Mouse (Mus musculus) neural tube, embryonic 14.5 days (tissue): ENCODE results near the gene Ddo. TPM values are rescaled to one million over a fixed set of nuclear protein-coding genes. Genes with fewer than 3 reads are reported as not detected.

ENCODE experiments used
- ATAC-seq: fragments of 200-750 bp; cut with Nextera tagmentation; 2 replicates; pipeline ENCODE4 v1.8.0; 2017; ENCODE audit warnings: low read depth, mild to moderate bottlenecking, moderate TSS enrichment, moderate library complexity
- H3K27ac ChIP-seq: fragments of 300-500 bp; sonication (generic); 2 replicates; pipeline ENCODE4 v1.5.1; 2014; ENCODE audit warnings: low read depth, mild to moderate bottlenecking, control low read depth, low read length, moderate library complexity, mixed read lengths
- H3K27me3 ChIP-seq: fragments of 300-500 bp; sonication (generic); 2 replicates; pipeline ENCODE4 v1.6.1; 2014; ENCODE audit warnings: low read length; ENCODE audit not compliant: control insufficient read depth, insufficient read depth
- H3K36me3 ChIP-seq: fragments of 300-500 bp; sonication (generic); 2 replicates; pipeline ENCODE4 v1.6.1; 2014; ENCODE audit warnings: low read length, mixed read lengths; ENCODE audit not compliant: control insufficient read depth, insufficient read depth
- H3K4me1 ChIP-seq: fragments of 300-500 bp; sonication (generic); 2 replicates; pipeline ENCODE4 v1.6.1; 2014; ENCODE audit warnings: low read length; ENCODE audit not compliant: control insufficient read depth, insufficient read depth
- H3K4me2 ChIP-seq: fragments of 300-500 bp; sonication (generic); 2 replicates; pipeline ENCODE4 v1.6.1; 2014; ENCODE audit warnings: mild to moderate bottlenecking, low read depth, low read length, control low read depth
- H3K4me3 ChIP-seq: fragments of 300-500 bp; sonication (generic); 2 replicates; pipeline ENCODE4 v1.5.1; 2014; ENCODE audit warnings: low read depth, low read length, control low read depth, mixed read lengths
- H3K9ac ChIP-seq: fragments of 300-500 bp; sonication (generic); replicated peaks from 2 replicates; pipeline ENCODE4 v1.6.1; 2014; ENCODE audit warnings: low read depth, mild to moderate bottlenecking, control low read depth, low read length, mixed read lengths
- H3K9me3 ChIP-seq: fragments of 300-500 bp; sonication (generic); 2 replicates; pipeline ENCODE4 v1.6.1; 2016; ENCODE audit warnings: low read length; ENCODE audit not compliant: control insufficient read depth
- WGBS: fragments of 180-500 bp; shearing (Covaris S2); extraction: QIAGEN DNeasy Blood & Tissue Kit; methylation state at CpG from one replicate; pipeline ENCODE4 v1.1.7; 2014; 5-methylcytosine and 5-hydroxymethylcytosine counted together
- polyA plus RNA-seq: library from polyadenylated mRNA; unstranded; fragments of >200 nt; fragmentation: Nextera tagmentation; extraction: Ambion mirVana; gene quantifications from 2 replicates; pipeline ENCODE4 v1.2.1, GENCODE M21; 2014

Gene Ddo
- polyA plus RNA-seq, 1 experiment from 2014 or later = 1.0 TPM

GRCm38 (mm10) chr10:40630961-40631360 lies 1.1 kb downstream of the Ddo start:
- Histone ChIP-seq H3K27me3 (no peaks in the 10 kb centered on the region), H3K27ac (no peak overlapping the region), H3K4me1 (no peaks in the 10 kb centered on the region), H3K9me3 (no peaks in the 10 kb centered on the region), H3K36me3 (no peaks in the 10 kb centered on the region), H3K4me2 (no peak overlapping the region), H3K9ac (no peak overlapping the region), H3K4me3 (no peak overlapping the region)
- WGBS = 85% methylated on average over 9 of the region's 9 CpGs
- no peak for ATAC-seq

GRCm38 (mm10) chr10:40632087-40632486 lies 2.3 kb downstream of the Ddo start:
- Histone ChIP-seq H3K36me3 (no peaks in the 10 kb centered on the region), H3K9me3 (no peaks in the 10 kb centered on the region), H3K9ac (no peak overlapping the region), H3K27me3 (no peaks in the 10 kb centered on the region), H3K4me3 (no peak overlapping the region), H3K27ac (no peak overlapping the region), H3K4me1 (no peaks in the 10 kb centered on the region), H3K4me2 (no peak overlapping the region)
- 83% methylated on average over 3 of the region's 3 CpGs for WGBS
- no peak for ATAC-seq

- WGBS = 34% methylated on average over 10 of the region's 10 CpGs
- ATAC-seq = no peak
Observed at GRCm38 (mm10) chr10:40637331-40637730, 7.5 kb downstream of the Ddo start.

GRCm38 (mm10) chr10:40638276-40638675 lies 8.5 kb downstream of the Ddo start:
- Histone ChIP-seq H3K9me3 (no peaks in the 10 kb centered on the region), H3K27ac (no peak overlapping the region), H3K4me3 (no peak overlapping the region), H3K36me3 (no peaks in the 10 kb centered on the region), H3K4me1 (no peaks in the 10 kb centered on the region; the same call in 1 of the 2 replicates), H3K27me3 (no peaks in the 10 kb centered on the region), H3K9ac (no peak overlapping the region), H3K4me2 (no peak overlapping the region)
- WGBS = 38% methylated on average over 7 of the region's 7 CpGs
- ATAC-seq = peak; percentile 34; the same call in 1 of the 2 replicates

More at GRCm38 (mm10) chr10:40637331-40637730, 7.5 kb downstream of the Ddo start:
- H3K9me3 ChIP-seq = no peaks in the 10 kb centered on the region
- no peak overlapping the region for H3K4me3 ChIP-seq
- no peak overlapping the region for H3K9ac ChIP-seq
- H3K27ac ChIP-seq = no peak overlapping the region
- H3K36me3 ChIP-seq = no peaks in the 10 kb centered on the region
- no peak overlapping the region for H3K4me2 ChIP-seq
- H3K27me3 ChIP-seq = no peaks in the 10 kb centered on the region
- H3K4me1 ChIP-seq = no peaks in the 10 kb centered on the region; the same call in 1 of the 2 replicates

- H3K27ac ChIP-seq = no peak overlapping the region
- H3K4me2 ChIP-seq = no peak overlapping the region
- no peak overlapping the region for H3K9ac ChIP-seq
- no peaks in the 10 kb centered on the region; the same call in 1 of the 2 replicates for H3K4me1 ChIP-seq
- no peaks in the 10 kb centered on the region for H3K9me3 ChIP-seq
- ATAC-seq = peak; percentile 77; the same call in 1 of the 2 replicates
- no peak overlapping the region for H3K4me3 ChIP-seq
- H3K27me3 ChIP-seq = no peaks in the 10 kb centered on the region
- H3K36me3 ChIP-seq = no peaks in the 10 kb centered on the region
- WGBS = 45% methylated on average over 26 of the region's 26 CpGs
Observed at GRCm38 (mm10) chr10:40638823-40639819, 9.3 kb downstream of the Ddo start.

- Histone ChIP-seq H3K27me3 (no peaks in the 10 kb centered on the region), H3K4me1 (no peaks in the 10 kb centered on the region; the same call in 1 of the 2 replicates), H3K27ac (no peak overlapping the region), H3K9me3 (no peaks in the 10 kb centered on the region), H3K36me3 (no peaks in the 10 kb centered on the region), H3K4me3 (no peak overlapping the region), H3K4me2 (no peak overlapping the region), H3K9ac (no peak overlapping the region)
- WGBS = 89% methylated on average over 4 of the region's 4 CpGs
- no peak for ATAC-seq
Observed at GRCm38 (mm10) chr10:40640406-40640805, 10.6 kb downstream of the Ddo start.

GRCm38 (mm10) chr10:40641901-40642300 lies 12.1 kb downstream of the Ddo start:
- no peaks in the 10 kb centered on the region for H3K9me3 ChIP-seq
- H3K27me3 ChIP-seq = no peaks in the 10 kb centered on the region
- no peak overlapping the region for H3K27ac ChIP-seq
- no peak overlapping the region for H3K9ac ChIP-seq
- H3K4me3 ChIP-seq = no peak overlapping the region
- H3K4me1 ChIP-seq = no peaks in the 10 kb centered on the region; the same call in 1 of the 2 replicates
- no peak for ATAC-seq
- no peaks in the 10 kb centered on the region for H3K36me3 ChIP-seq
- WGBS = 94% methylated on average over 7 of the region's 7 CpGs
- H3K4me2 ChIP-seq = no peak overlapping the region

GRCm38 (mm10) chr10:40643126-40643525 lies 13.3 kb downstream of the Ddo start:
- H3K27ac ChIP-seq = no peak overlapping the region
- 91% methylated on average over 5 of the region's 5 CpGs for WGBS
- H3K27me3 ChIP-seq = no peaks in the 10 kb centered on the region
- no peak overlapping the region for H3K4me2 ChIP-seq
- no peaks in the 10 kb centered on the region for H3K36me3 ChIP-seq
- no peaks in the 10 kb centered on the region for H3K9me3 ChIP-seq
- ATAC-seq = no peak
- no peak overlapping the region for H3K9ac ChIP-seq
- H3K4me3 ChIP-seq = no peak overlapping the region
- H3K4me1 ChIP-seq = no peaks in the 10 kb centered on the region; the same call in 1 of the 2 replicates

- Histone ChIP-seq H3K4me1 (no peaks in the 10 kb centered on the region), H3K27ac (no peak overlapping the region), H3K9ac (no peak overlapping the region), H3K36me3 (no peaks in the 10 kb centered on the region), H3K4me3 (no peak overlapping the region), H3K9me3 (no peaks in the 10 kb centered on the region), H3K4me2 (no peak overlapping the region), H3K27me3 (no peaks in the 10 kb centered on the region)
- no peak for ATAC-seq
- 77% methylated on average over 9 of the region's 9 CpGs for WGBS
Observed at GRCm38 (mm10) chr10:40644456-40644855, 14.6 kb downstream of the Ddo start.
